Mouse (Mus musculus) lung, postnatal 0 days (tissue): ENCODE data around the gene Mgll. TPM values are rescaled to one million over a fixed set of nuclear protein-coding genes. Genes with fewer than 3 reads are reported as not detected.
A peak's percentile ranks its signal among the peaks of the same experiment; 100 is the strongest.

Source experiments
- ATAC-seq: fragments of 200-750 bp; cut with Nextera tagmentation; 2 replicates; pipeline ENCODE4 v1.8.0; 2017; ENCODE audit warnings: moderate library complexity
- DNase-seq: peaks from one replicate; pipeline ENCODE4 v3.0.0-alpha.2; 2016; ENCODE audit warnings: low spot score
- H3K27ac ChIP-seq: fragments of 300-500 bp; sonication (generic); 2 replicates; pipeline ENCODE4 v1.5.1; 2014; ENCODE audit warnings: antibody characterized with exemption, mild to moderate bottlenecking, low read length, mixed read lengths
- H3K27me3 ChIP-seq: fragments of 300-500 bp; sonication (generic); replicated peaks from 2 replicates; pipeline ENCODE4 v1.6.1; 2014; ENCODE audit warnings: low read length, mixed read lengths; ENCODE audit not compliant: insufficient read depth
- H3K36me3 ChIP-seq: fragments of 300-500 bp; sonication (generic); 2 replicates; pipeline ENCODE4 v1.6.1; 2014; ENCODE audit warnings: low read length, mixed read lengths; ENCODE audit not compliant: insufficient read depth
- H3K4me1 ChIP-seq: fragments of 300-500 bp; sonication (generic); 2 replicates; pipeline ENCODE4 v1.6.1; 2014; ENCODE audit warnings: antibody characterized with exemption, low read depth, low read length, mixed read lengths; ENCODE audit not compliant: insufficient read depth
- H3K4me2 ChIP-seq: fragments of 300-500 bp; sonication (generic); replicated peaks from 2 replicates; pipeline ENCODE4 v1.6.1; 2014; ENCODE audit warnings: low read depth, mild to moderate bottlenecking, low read length, moderate library complexity, mixed read lengths
- H3K4me3 ChIP-seq: fragments of 300-500 bp; sonication (generic); 2 replicates; pipeline ENCODE4 v1.5.1; 2014; ENCODE audit warnings: low read depth, low read length
- H3K9ac ChIP-seq: fragments of 300-500 bp; sonication (generic); replicated peaks from 2 replicates; pipeline ENCODE4 v1.6.1; 2014; ENCODE audit warnings: low read depth, mild to moderate bottlenecking
- H3K9me3 ChIP-seq: fragments of 300-500 bp; sonication (generic); 2 replicates; pipeline ENCODE4 v1.6.1; 2016; ENCODE audit warnings: low read length, mixed read lengths
- CTCF ChIP-seq: IDR thresholded peaks from 2 replicates; pipeline ENCODE4 v1.5.1; 2016; ENCODE audit warnings: antibody characterized with exemption, mild to moderate bottlenecking
- EP300 ChIP-seq: IDR thresholded peaks from 2 replicates; pipeline ENCODE4 v1.6.1; 2016; ENCODE audit warnings: antibody characterized with exemption, mild to moderate bottlenecking, control low read depth
- WGBS: fragments of 180-500 bp; shearing (Covaris S2); extraction: QIAGEN DNeasy Blood & Tissue Kit; methylation state at CpG from one replicate; pipeline ENCODE4 v1.1.7; 2014; 5-methylcytosine and 5-hydroxymethylcytosine counted together
- polyA plus RNA-seq: library from polyadenylated mRNA; unstranded; fragments of >200 nt; fragmentation: Nextera tagmentation; extraction: Ambion mirVana; gene quantifications from 2 replicates; pipeline ENCODE4 v1.2.1, GENCODE M21; 2015

Mgll gene
- polyA plus RNA-seq, 1 experiment from 2014 or later, result 123 TPM

DNA sequence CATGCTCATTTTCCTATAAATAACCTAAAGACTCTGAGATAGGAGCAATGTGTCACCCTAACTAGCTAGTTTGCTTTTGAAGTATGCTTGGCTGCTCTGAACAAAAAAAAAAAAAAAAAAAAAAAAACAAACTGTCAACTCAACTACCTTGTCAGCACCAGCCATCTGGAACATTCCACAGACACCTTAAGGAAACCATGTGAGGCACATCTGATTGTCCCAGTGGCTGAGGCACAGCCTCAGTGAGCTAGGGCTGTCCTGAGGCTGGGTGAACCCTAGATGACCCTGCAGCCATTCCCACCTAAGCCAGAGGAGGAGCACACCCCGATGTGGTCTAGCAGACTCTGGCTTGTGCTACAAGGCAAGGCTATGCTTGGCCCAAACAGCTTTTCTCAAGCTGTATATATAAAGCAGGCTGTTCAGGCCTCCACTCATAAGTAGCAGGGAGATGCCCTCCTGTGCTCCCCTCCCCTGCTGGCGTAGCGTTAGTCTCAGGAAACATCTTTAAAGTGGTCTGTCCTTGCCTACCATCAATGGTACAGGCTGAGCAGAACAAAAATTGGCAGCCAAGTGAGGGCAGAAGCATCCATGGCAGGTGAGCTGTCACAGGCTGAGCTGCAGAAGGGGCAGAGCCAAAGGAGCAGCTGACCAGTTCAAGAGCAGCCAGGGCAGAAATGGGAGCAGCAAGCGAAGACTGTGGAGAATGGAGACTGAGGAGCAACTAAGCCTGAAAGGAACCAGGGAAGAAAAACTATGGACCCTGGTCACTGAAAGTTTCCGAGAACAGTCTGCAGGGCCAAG, 109.3 kb downstream of the Mgll start:
- Histone ChIP-seq H3K36me3 (peaks cover 24% of the 10 kb centered on the region; the same call in 1 of the 2 replicates), H3K9me3 (no peaks in the 10 kb centered on the region), H3K9ac (no peak overlapping the region), H3K4me3 (no peak overlapping the region), H3K4me1 (no peaks in the 10 kb centered on the region), H3K27ac (no peak overlapping the region), H3K27me3 (no peaks in the 10 kb centered on the region), H3K4me2 (no peak overlapping the region)
- DNase-seq, result peak; percentile 23
- ATAC-seq, result no peak
- TF ChIP-seq CTCF (no peak), EP300 (no peak)
- WGBS, result 74% methylated on average over 5 of the region's 5 CpGs

DNA sequence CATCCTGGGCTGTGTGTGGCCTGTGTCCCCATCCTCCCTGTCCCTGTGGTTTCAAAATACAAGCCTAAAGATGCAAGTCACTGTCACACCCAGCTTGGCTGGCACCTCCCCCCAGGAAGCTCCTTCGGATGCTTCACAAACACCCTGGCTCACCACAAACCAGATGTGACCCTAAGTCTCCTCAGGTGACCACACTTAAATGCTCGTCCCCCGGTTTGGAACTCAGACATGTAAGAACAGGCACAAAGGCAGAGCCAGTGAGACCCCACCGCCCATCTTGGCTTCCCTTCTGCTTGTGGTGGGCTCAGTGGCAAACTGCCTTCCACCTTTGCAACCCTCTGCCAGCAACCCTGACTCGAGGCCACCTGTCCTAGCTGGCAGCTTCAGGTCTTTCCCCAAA, 110.8 kb downstream of the Mgll start:
- no peak for TF ChIP-seq EP300
- no peak for TF ChIP-seq CTCF
- H3K4me3 ChIP-seq, result no peak overlapping the region
- H3K27ac ChIP-seq, result no peak overlapping the region
- no peak for DNase-seq
- H3K4me2 ChIP-seq, result no peak overlapping the region
- H3K36me3 ChIP-seq, result peaks cover 29% of the 10 kb centered on the region; the same call in 1 of the 2 replicates
- no peaks in the 10 kb centered on the region for H3K27me3 ChIP-seq
- H3K4me1 ChIP-seq, result no peaks in the 10 kb centered on the region
- H3K9ac ChIP-seq, result no peak overlapping the region
- no peak for ATAC-seq
- H3K9me3 ChIP-seq, result no peaks in the 10 kb centered on the region
- 79% methylated on average over 5 of the region's 5 CpGs for WGBS

DNA sequence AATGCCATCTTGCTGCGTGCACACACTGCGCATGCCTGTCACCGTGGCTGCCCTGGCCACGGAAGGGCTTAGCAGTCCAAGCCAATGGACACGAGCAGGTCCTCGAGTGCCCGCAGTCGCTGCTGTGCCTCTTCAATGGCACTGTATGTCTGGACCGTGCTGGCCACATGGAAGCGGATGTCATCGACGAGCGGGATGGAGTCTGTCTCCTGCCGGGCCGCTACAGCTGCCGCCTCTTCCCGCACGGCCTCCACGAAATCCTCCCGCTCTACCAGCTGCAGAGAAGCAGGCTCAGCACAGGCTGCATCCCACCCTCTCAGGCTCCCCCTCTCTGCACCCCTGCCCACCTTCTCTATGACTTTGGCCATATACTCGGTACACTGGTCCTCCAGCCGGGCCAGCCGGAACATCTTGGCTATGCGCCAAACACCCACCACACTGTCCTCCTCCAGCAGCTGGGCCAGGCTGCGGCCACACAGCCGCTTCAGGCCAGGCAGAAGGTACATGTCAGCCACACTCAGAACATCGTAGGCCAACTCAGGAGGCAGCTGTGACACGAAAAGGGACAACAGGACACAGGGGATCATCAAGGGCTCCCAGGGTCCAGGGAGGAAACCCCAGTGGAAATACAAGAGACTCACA, 112.1 kb downstream of the Mgll start:
- WGBS, result 57% methylated on average over 28 of the region's 28 CpGs
- peak; percentile 75 for ATAC-seq

DNA sequence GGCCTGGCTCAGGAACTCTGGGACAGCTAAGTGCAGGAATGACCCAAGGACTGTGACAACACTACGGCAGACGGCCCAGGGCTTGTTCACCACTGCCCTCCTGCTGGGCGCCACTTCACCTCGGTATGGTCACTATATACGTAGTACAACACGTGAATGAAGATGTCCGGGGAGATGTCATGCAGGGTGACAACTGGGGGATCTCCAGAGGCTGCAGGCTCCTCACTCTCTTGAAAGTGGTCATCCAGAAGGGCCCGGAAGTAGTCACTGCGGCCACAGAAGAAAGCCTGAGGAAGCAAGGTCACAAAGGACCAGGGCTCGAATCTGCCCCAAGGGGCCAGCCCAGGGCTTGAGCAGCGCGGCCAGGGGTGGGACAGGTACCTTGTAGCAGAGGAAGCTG, 113.8 kb downstream of the Mgll start:
- H3K4me1 ChIP-seq, result peaks cover 10% of the 10 kb centered on the region
- no peak overlapping the region for H3K4me2 ChIP-seq
- H3K9me3 ChIP-seq, result no peaks in the 10 kb centered on the region
- no peaks in the 10 kb centered on the region for H3K27me3 ChIP-seq
- H3K36me3 ChIP-seq, result peaks cover 29% of the 10 kb centered on the region; the same call in 1 of the 2 replicates
- TF ChIP-seq CTCF, result no peak
- TF ChIP-seq EP300, result no peak
- DNase-seq (no peak), ATAC-seq (no peak)
- no peak overlapping the region for H3K9ac ChIP-seq
- WGBS, result 89% methylated on average over 12 of the region's 12 CpGs
- H3K4me3 ChIP-seq, result no peak overlapping the region
- 0 out of 2 replicates have a peak overlapping the region, but pooled peaks have one; percentile 26 for H3K27ac ChIP-seq

More for the DNA sequence above, 112.1 kb downstream of the Mgll start:
- Histone ChIP-seq H3K4me3 (no peak overlapping the region), H3K27me3 (no peaks in the 10 kb centered on the region), H3K4me2 (no peak overlapping the region), H3K27ac (peak overlapping the region; percentile 62), H3K9me3 (no peaks in the 10 kb centered on the region), H3K9ac (no peak overlapping the region), H3K4me1 (peaks cover 7% of the 10 kb centered on the region; the same call in 1 of the 2 replicates), H3K36me3 (peaks cover 29% of the 10 kb centered on the region; the same call in 1 of the 2 replicates)
- DNase-seq, result peak; percentile 84
- TF ChIP-seq CTCF, result 0 out of 2 replicates have a peak, but pooled peaks have one; percentile 3
- TF ChIP-seq EP300, result 0 out of 2 replicates have a peak, but pooled peaks have one; percentile 18

DNA sequence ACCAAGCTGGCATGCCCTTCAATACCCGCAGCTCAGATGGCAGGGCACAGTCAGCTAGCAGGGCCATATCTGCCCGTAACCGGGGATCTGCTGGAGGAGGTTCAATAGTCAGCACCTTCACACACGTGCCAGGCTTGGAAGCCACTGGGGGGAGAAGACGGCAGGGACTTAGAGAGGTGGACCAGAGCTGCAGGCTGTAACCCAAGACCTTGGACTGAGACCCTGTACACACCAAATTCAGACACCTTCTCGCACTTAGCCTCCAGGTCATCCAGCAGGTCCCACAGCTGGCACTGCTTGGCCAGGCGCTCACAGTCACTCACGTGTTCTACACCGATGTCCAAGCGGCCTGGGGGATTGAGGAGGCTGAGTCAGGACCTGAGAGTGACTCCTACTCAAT, 114.4 kb downstream of the Mgll start:
- H3K4me1 ChIP-seq, result peaks cover 11% of the 10 kb centered on the region
- no peak for ATAC-seq

More for the DNA sequence above, 114.4 kb downstream of the Mgll start:
- no peaks in the 10 kb centered on the region for H3K27me3 ChIP-seq
- H3K36me3 ChIP-seq, result peaks cover 29% of the 10 kb centered on the region; the same call in 1 of the 2 replicates
- H3K9me3 ChIP-seq, result no peaks in the 10 kb centered on the region
- H3K27ac ChIP-seq, result no peak overlapping the region
- H3K4me2 ChIP-seq, result no peak overlapping the region
- 93% methylated on average over 10 of the region's 10 CpGs for WGBS
- no peak for DNase-seq
- H3K9ac ChIP-seq, result no peak overlapping the region
- no peak overlapping the region for H3K4me3 ChIP-seq
- TF ChIP-seq CTCF (no peak), EP300 (no peak)
